Mouse (Mus musculus): Measurements from ENCODE around the gene Psd4. TPM values are rescaled to one million over a fixed set of nuclear protein-coding genes. Genes with fewer than 3 reads are reported as not detected.

Gene Psd4
- 5.7 and 6.3 TPM in 2 replicates for polyA plus RNA-seq (2012; rRNA removed)

GRCm38 (mm10) chr2:24367030-24367894 is at the start of gene Psd4:
Gene Psd4 (plus strand): TSS chr2:24367580.

GRCm38 (mm10) chr2:24336545-24336944 is 30.8 kb upstream of the Psd4 start, which contains the start of gene Il1rn:
Gene Il1rn (plus strand): TSS chr2:24336853.

Other genes with a start within 250 kb of the Psd4 start
- gene Il1f8, start 214.4 kb upstream of the Psd4 start, polyA plus RNA-seq (2012; rRNA removed): not detected in 2 replicates
- 1.7 and 1.8 TPM in 2 replicates for gene Il1f9, start 181.1 kb upstream of the Psd4 start, polyA plus RNA-seq (2012; rRNA removed)
- gene Il1f6, start 152.2 kb upstream of the Psd4 start, polyA plus RNA-seq (2012; rRNA removed): not detected in 2 replicates
- gene Il1f5, start 90.6 kb upstream of the Psd4 start, polyA plus RNA-seq (2012; rRNA removed): not detected in 2 replicates
- not detected in 2 replicates for gene Il1f10, start 76.4 kb upstream of the Psd4 start, polyA plus RNA-seq (2012; rRNA removed)
- gene Il1rn, start 30.7 kb upstream of the Psd4 start, polyA plus RNA-seq (2012; rRNA removed): 17.5 and 17.6 TPM in 2 replicates
- 0.08 and 0.15 TPM in 2 replicates for gene Pax8, start 108.0 kb downstream of the Psd4 start, polyA plus RNA-seq (2012; rRNA removed)